Mouse (Mus musculus) stomach, embryonic 14.5 days (tissue): ENCODE measurements around the gene Inpp4b. TPM values are rescaled to one million over a fixed set of nuclear protein-coding genes. Genes with fewer than 3 reads are reported as not detected.

ENCODE experiments used
- ATAC-seq: fragments of 200-750 bp; cut with Nextera tagmentation; 2 replicates; pipeline ENCODE4 v1.8.0; 2017; ENCODE audit warnings: low read depth, moderate TSS enrichment; ENCODE audit not compliant: insufficient number of reproducible peaks, insufficient read depth, low FRiP score
- H3K27ac ChIP-seq: fragments of 300-500 bp; sonication (generic); 2 replicates; pipeline ENCODE4 v1.5.1; 2014; ENCODE audit warnings: mild to moderate bottlenecking, low read length, moderate library complexity, mixed read lengths
- H3K27me3 ChIP-seq: fragments of 300-500 bp; sonication (generic); 2 replicates; pipeline ENCODE4 v1.6.1; 2014; ENCODE audit warnings: low read length, control low read depth, mixed read lengths; ENCODE audit not compliant: control insufficient read depth, insufficient read depth
- H3K36me3 ChIP-seq: fragments of 300-500 bp; sonication (generic); 2 replicates; pipeline ENCODE4 v1.6.1; 2014; ENCODE audit warnings: mild to moderate bottlenecking, control low read depth, low read length, moderate library complexity, mixed read lengths; ENCODE audit not compliant: control insufficient read depth, insufficient read depth
- H3K4me1 ChIP-seq: fragments of 300-500 bp; sonication (generic); 2 replicates; pipeline ENCODE4 v1.6.1; 2014; ENCODE audit warnings: low read length, control low read depth, mixed read lengths; ENCODE audit not compliant: control insufficient read depth, insufficient read depth
- H3K4me2 ChIP-seq: fragments of 300-500 bp; sonication (generic); replicated peaks from 2 replicates; pipeline ENCODE4 v1.6.1; 2014; ENCODE audit warnings: low read depth, low read length, control low read depth
- H3K4me3 ChIP-seq: fragments of 300-500 bp; sonication (generic); 2 replicates; pipeline ENCODE4 v1.5.1; 2014; ENCODE audit warnings: low read depth, low read length, control low read depth
- H3K9ac ChIP-seq: fragments of 300-500 bp; sonication (generic); replicated peaks from 2 replicates; pipeline ENCODE4 v1.6.1; 2014; ENCODE audit warnings: low read depth, mild to moderate bottlenecking, control low read depth, low read length, moderate library complexity, mixed read lengths
- H3K9me3 ChIP-seq: fragments of 300-500 bp; sonication (generic); 2 replicates; pipeline ENCODE4 v1.6.1; 2016; ENCODE audit warnings: low read depth, low read length, control low read depth; ENCODE audit not compliant: control insufficient read depth
- WGBS: fragments of 180-500 bp; shearing (Covaris S2); extraction: QIAGEN DNeasy Blood & Tissue Kit; methylation state at CpG from one replicate; pipeline ENCODE4 v1.1.7; 2014; 5-methylcytosine and 5-hydroxymethylcytosine counted together
- polyA plus RNA-seq: library from polyadenylated mRNA; unstranded; fragments of >200 nt; fragmentation: Nextera tagmentation; extraction: Ambion mirVana; gene quantifications from 2 replicates; pipeline ENCODE4 v1.2.1, GENCODE M21; 2014

Gene Inpp4b
- polyA plus RNA-seq, 1 experiment from 2014 or later = 5.2 TPM

- ATAC-seq = no peak
- no peak overlapping the region for H3K4me2 ChIP-seq
- no peaks in the 10 kb centered on the region for H3K4me1 ChIP-seq
- no peak overlapping the region for H3K4me3 ChIP-seq
- H3K27ac ChIP-seq = no peak overlapping the region
- no peaks in the 10 kb centered on the region for H3K27me3 ChIP-seq
- 62% methylated on average over 1 of the region's 1 CpGs for WGBS
- H3K9ac ChIP-seq = no peak overlapping the region
- H3K9me3 ChIP-seq = no peaks in the 10 kb centered on the region
- no peaks in the 10 kb centered on the region for H3K36me3 ChIP-seq
Observed at GRCm38 (mm10) chr8:81707436-81707835, 365.1 kb downstream of the Inpp4b start.

GRCm38 (mm10) chr8:81731332-81731731 lies 389.0 kb downstream of the Inpp4b start:
- H3K9ac ChIP-seq = no peak overlapping the region
- H3K9me3 ChIP-seq = no peaks in the 10 kb centered on the region
- no peaks in the 10 kb centered on the region for H3K4me1 ChIP-seq
- H3K27ac ChIP-seq = no peak overlapping the region
- H3K4me3 ChIP-seq = no peak overlapping the region
- no peak overlapping the region for H3K4me2 ChIP-seq
- H3K27me3 ChIP-seq = no peaks in the 10 kb centered on the region
- no peaks in the 10 kb centered on the region for H3K36me3 ChIP-seq
- ATAC-seq = no peak

GRCm38 (mm10) chr8:81735655-81736054 lies 393.3 kb downstream of the Inpp4b start:
- Histone ChIP-seq H3K27me3 (no peaks in the 10 kb centered on the region), H3K9ac (no peak overlapping the region), H3K27ac (no peak overlapping the region), H3K4me1 (no peaks in the 10 kb centered on the region), H3K4me3 (no peak overlapping the region), H3K36me3 (no peaks in the 10 kb centered on the region), H3K4me2 (no peak overlapping the region), H3K9me3 (no peaks in the 10 kb centered on the region)
- no peak for ATAC-seq
- WGBS = 97% methylated on average over 2 of the region's 2 CpGs

GRCm38 (mm10) chr8:81736103-81736502 lies 393.7 kb downstream of the Inpp4b start:
- Histone ChIP-seq H3K4me1 (no peaks in the 10 kb centered on the region), H3K36me3 (no peaks in the 10 kb centered on the region), H3K27ac (no peak overlapping the region), H3K9me3 (no peaks in the 10 kb centered on the region), H3K4me2 (no peak overlapping the region), H3K9ac (no peak overlapping the region), H3K27me3 (no peaks in the 10 kb centered on the region), H3K4me3 (no peak overlapping the region)
- ATAC-seq = no peak
- WGBS = 97% methylated on average over 1 of the region's 1 CpGs

GRCm38 (mm10) chr8:81742588-81742987 lies 400.2 kb downstream of the Inpp4b start:
- H3K9me3 ChIP-seq = no peaks in the 10 kb centered on the region

GRCm38 (mm10) chr8:81743040-81743439 lies 400.7 kb downstream of the Inpp4b start:
- Histone ChIP-seq H3K9ac (no peak overlapping the region), H3K27ac (no peak overlapping the region), H3K4me2 (no peak overlapping the region), H3K36me3 (no peaks in the 10 kb centered on the region), H3K9me3 (no peaks in the 10 kb centered on the region), H3K27me3 (no peaks in the 10 kb centered on the region), H3K4me1 (no peaks in the 10 kb centered on the region), H3K4me3 (no peak overlapping the region)
- ATAC-seq = no peak
- WGBS = 79% methylated on average over 3 of the region's 3 CpGs

More at GRCm38 (mm10) chr8:81742588-81742987, 400.2 kb downstream of the Inpp4b start:
- Histone ChIP-seq H3K36me3 (no peaks in the 10 kb centered on the region), H3K9ac (no peak overlapping the region), H3K4me1 (no peaks in the 10 kb centered on the region), H3K27ac (no peak overlapping the region), H3K27me3 (no peaks in the 10 kb centered on the region), H3K4me2 (no peak overlapping the region), H3K4me3 (no peak overlapping the region)
- ATAC-seq = no peak
- WGBS = 81% methylated on average over 7 of the region's 7 CpGs

GRCm38 (mm10) chr8:81745439-81745838 lies 403.1 kb downstream of the Inpp4b start:
- no peaks in the 10 kb centered on the region for H3K9me3 ChIP-seq
- H3K4me3 ChIP-seq = no peak overlapping the region
- no peaks in the 10 kb centered on the region for H3K4me1 ChIP-seq
- no peaks in the 10 kb centered on the region for H3K27me3 ChIP-seq
- WGBS = 74% methylated on average over 1 of the region's 1 CpGs
- no peak overlapping the region for H3K27ac ChIP-seq
- H3K4me2 ChIP-seq = no peak overlapping the region
- no peak for ATAC-seq
- H3K9ac ChIP-seq = no peak overlapping the region
- no peaks in the 10 kb centered on the region for H3K36me3 ChIP-seq

GRCm38 (mm10) chr8:81751159-81751558 lies 408.8 kb downstream of the Inpp4b start:
- Histone ChIP-seq H3K4me2 (no peak overlapping the region), H3K27ac (no peak overlapping the region), H3K4me1 (no peaks in the 10 kb centered on the region), H3K27me3 (no peaks in the 10 kb centered on the region), H3K4me3 (no peak overlapping the region), H3K9ac (no peak overlapping the region), H3K36me3 (no peaks in the 10 kb centered on the region), H3K9me3 (no peaks in the 10 kb centered on the region)
- WGBS = 67% methylated on average over 1 of the region's 1 CpGs
- ATAC-seq = no peak

GRCm38 (mm10) chr8:81756663-81757062 lies 414.3 kb downstream of the Inpp4b start:
- Histone ChIP-seq H3K4me2 (no peak overlapping the region), H3K9ac (no peak overlapping the region), H3K27me3 (no peaks in the 10 kb centered on the region), H3K27ac (no peak overlapping the region), H3K4me3 (no peak overlapping the region), H3K36me3 (no peaks in the 10 kb centered on the region), H3K9me3 (no peaks in the 10 kb centered on the region), H3K4me1 (no peaks in the 10 kb centered on the region)
- no peak for ATAC-seq
- WGBS = 83% methylated on average over 3 of the region's 3 CpGs
